Mouse (Mus musculus) liver, embryonic 14.5 days (tissue): Measurements from ENCODE around the gene Ceacam18.

ENCODE experiments used
- CTCF ChIP-seq: IDR thresholded peaks from 2 replicates; pipeline ENCODE4 v1.5.1; 2016; ENCODE audit warnings: antibody characterized with exemption, low read depth, control low read depth
- EP300 ChIP-seq: IDR thresholded peaks from 2 replicates; pipeline ENCODE4 v1.6.1; 2016; ENCODE audit warnings: antibody characterized with exemption, low read depth

GRCm38 (mm10) chr7:43584790-43585189 lies 49.7 kb upstream of the Ceacam18 start:
- TF ChIP-seq EP300 (no peak), CTCF (peak; percentile 26)
